Mouse (Mus musculus): Measurements from ENCODE around the gene Lrrc71. TPM values are rescaled to one million over a fixed set of nuclear protein-coding genes. Genes with fewer than 3 reads are reported as not detected.

Lrrc71 gene
- polyA plus RNA-seq, 1 experiment from 2014 or later: 0.40 TPM

DNA sequence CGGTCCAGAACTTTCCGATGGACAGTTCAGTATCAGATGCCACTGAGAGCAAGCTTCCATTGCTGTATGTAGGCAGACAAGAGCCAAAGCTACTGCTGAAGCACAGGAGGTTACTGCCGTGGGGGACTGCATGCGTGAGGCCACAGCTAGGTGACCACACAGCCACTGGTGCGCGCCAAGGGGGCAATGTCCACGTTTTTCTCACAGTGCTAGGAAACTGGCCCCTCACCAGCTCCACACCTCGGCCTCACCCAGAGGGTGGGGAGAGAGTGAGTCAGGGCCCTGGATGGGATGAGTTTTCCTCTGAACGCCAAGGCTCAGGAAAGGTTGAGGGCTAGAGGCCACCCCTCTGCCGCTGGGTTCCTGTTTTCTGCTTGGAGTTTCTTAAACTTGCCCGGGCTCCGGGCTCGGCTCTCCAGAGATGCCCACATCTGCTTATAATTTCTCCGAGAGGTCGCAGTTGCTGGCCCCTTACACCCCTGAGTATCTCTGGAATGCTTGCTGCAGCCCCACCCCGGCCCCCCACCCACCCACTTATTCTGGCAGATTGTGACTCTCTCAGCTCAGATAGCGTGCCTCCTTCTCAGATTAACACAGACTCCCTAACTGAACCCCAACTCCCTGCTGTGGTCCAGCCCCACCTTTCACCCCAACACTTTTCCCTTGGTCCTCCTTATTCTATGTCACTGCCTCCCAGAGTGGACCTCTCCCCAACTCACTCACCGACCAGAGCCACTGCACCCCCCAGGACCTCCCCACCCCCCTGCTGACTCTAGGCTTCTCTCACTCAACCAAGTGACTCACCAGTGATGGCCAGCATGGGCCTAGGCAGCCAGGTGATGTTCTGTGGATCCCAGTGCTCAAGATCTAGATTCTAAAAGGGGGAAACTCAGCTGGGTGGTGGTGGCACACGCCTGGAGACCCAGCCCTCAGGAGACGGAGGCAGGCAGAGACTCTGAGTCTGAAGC lies 13.3 kb upstream of the Lrrc71 start:
- H3K4me1 ChIP-seq (replicated peaks): peaks cover 21% of the 10 kb centered on the region
- no peak overlapping the region for H3K4me2 ChIP-seq
- 78% methylated on average over 20 of the region's 20 CpGs for WGBS
- H3K9me3 ChIP-seq: no peaks in the 10 kb centered on the region
- no peak overlapping the region for H3K27ac ChIP-seq (replicated peaks)
- H3K4me3 ChIP-seq: no peak overlapping the region
- H3K36me3 ChIP-seq: no peaks in the 10 kb centered on the region
- ATAC-seq (ENCODE audit: low read depth): no peak
- H3K27me3 ChIP-seq: peaks cover 26% of the 10 kb centered on the region
- no peak overlapping the region for H3K9ac ChIP-seq

DNA sequence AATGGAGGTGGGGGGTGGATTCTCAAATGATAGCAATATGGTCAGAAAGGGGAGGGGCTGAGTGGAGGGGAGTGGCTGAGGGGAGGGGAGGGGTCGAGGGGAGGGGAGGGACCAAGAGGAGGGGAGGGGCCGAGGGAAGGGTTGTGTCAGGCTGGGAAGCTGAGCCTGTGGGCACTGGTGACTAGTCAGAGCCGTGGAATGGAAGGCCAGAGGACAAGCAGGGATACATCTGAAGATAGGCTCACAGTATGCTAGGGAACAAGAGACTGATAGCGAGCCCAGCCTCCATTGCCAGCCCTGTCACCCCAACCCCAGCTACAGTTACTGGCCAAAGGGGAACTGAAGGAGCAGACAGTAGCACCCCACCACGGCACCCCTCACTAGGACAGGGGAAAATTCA lies 10.2 kb upstream of the Lrrc71 start:
- no peaks in the 10 kb centered on the region for H3K9me3 ChIP-seq
- H3K27ac ChIP-seq (replicated peaks): no peak overlapping the region
- H3K36me3 ChIP-seq: no peaks in the 10 kb centered on the region
- H3K4me1 ChIP-seq (replicated peaks): peaks cover 14% of the 10 kb centered on the region
- no peak overlapping the region for H3K9ac ChIP-seq
- no peak overlapping the region for H3K4me2 ChIP-seq
- peaks cover 23% of the 10 kb centered on the region for H3K27me3 ChIP-seq
- no peak for ATAC-seq (ENCODE audit: low read depth)
- H3K4me3 ChIP-seq: no peak overlapping the region
- WGBS: 33% methylated on average over 4 of the region's 5 CpGs

DNA sequence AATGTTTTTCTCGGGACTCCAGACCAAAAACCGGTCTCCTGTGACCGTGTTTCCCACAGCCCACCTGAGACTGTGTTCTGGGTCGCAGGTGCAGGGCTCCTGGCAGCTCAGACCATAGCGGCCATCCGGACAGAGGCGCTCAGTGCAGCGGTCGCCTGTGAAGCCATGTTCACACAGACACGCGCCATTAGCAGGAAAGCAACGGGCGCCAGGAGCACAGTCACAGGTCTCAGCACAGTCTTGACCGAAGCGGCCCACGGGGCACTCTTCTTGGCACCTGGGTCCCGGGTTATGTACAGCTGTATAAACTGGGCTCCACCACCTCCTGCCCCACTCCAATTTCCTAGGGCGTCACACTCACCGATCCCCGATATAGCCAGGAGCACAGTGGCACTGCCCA lies 8.1 kb upstream of the Lrrc71 start:
- Histone ChIP-seq H3K4me2 (peak overlapping the region; percentile 51), H3K9ac (peak overlapping the region; percentile 60), H3K9me3 (no peaks in the 10 kb centered on the region), H3K27ac (replicated peaks) (no peak overlapping the region), H3K36me3 (no peaks in the 10 kb centered on the region), H3K4me3 (peak overlapping the region; percentile 28), H3K4me1 (replicated peaks) (peaks cover 7% of the 10 kb centered on the region), H3K27me3 (peaks cover 23% of the 10 kb centered on the region)
- peak; percentile 32; the same call in 1 of the 2 replicates for ATAC-seq (ENCODE audit: low read depth)
- WGBS: 44% methylated on average over 20 of the region's 20 CpGs

GRCm38 (mm10) chr3:87755964-87756363 lies 7.5 kb upstream of the Lrrc71 start:
- no peaks in the 10 kb centered on the region for H3K9me3 ChIP-seq
- H3K4me2 ChIP-seq: peak overlapping the region; percentile 51
- no peak overlapping the region for H3K27ac ChIP-seq (replicated peaks)
- ATAC-seq (ENCODE audit: low read depth): peak; percentile 90
- H3K27me3 ChIP-seq: peaks cover 23% of the 10 kb centered on the region
- H3K36me3 ChIP-seq: no peaks in the 10 kb centered on the region
- H3K4me3 ChIP-seq: peak overlapping the region; percentile 28
- peaks cover 7% of the 10 kb centered on the region for H3K4me1 ChIP-seq (replicated peaks)
- 4% methylated on average over 24 of the region's 24 CpGs for WGBS
- H3K9ac ChIP-seq: peak overlapping the region; percentile 60

DNA sequence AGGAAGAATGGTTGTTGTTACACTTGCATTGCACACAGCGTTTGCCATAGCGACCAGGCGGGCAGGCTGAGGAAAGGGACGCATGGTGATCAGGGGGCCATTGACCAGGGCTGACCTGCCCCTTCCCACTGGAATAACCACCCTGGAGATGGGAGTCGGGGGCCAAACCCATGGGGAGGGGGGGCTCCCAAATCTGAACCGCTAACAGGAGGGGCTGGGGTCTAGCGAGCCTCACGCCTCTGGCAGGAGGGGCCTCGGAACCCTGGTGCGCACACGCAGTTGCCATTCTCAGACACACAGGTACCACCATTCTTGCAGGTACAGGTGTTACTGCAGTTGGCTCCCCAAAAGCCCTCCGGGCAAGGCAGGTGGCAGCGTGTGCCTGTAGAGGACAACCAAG lies 5.4 kb upstream of the Lrrc71 start:
- Histone ChIP-seq H3K4me1 (replicated peaks) (peaks cover 7% of the 10 kb centered on the region), H3K27me3 (peaks cover 23% of the 10 kb centered on the region), H3K9ac (no peak overlapping the region), H3K9me3 (no peaks in the 10 kb centered on the region), H3K27ac (replicated peaks) (no peak overlapping the region), H3K4me3 (no peak overlapping the region), H3K4me2 (no peak overlapping the region), H3K36me3 (no peaks in the 10 kb centered on the region)
- 85% methylated on average over 13 of the region's 13 CpGs for WGBS
- no peak for ATAC-seq (ENCODE audit: low read depth)

DNA sequence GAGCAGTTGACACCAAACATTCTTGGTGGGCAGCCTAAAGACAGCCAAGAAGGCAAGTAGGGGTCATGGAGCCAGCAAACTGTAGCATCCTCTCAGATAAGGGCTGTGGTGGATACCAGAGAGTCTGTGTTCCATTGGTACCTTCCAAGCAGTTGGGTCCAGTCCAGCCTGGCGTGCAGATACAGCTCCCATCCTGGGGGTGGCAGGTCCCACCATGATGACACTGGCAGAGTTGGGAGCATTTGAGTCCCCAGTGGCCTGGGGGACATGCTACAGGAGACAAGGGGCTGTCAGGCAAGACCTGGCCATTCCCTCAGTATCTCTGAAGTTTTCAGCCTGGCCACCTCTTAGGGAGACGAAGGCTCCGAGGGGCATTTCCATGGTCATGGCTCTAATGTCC lies 4.1 kb upstream of the Lrrc71 start:
- H3K4me3 ChIP-seq: no peak overlapping the region
- no peak overlapping the region for H3K4me2 ChIP-seq
- peaks cover 10% of the 10 kb centered on the region for H3K4me1 ChIP-seq (replicated peaks)
- ATAC-seq (ENCODE audit: low read depth): no peak
- H3K27me3 ChIP-seq: peaks cover 23% of the 10 kb centered on the region
- no peak overlapping the region for H3K27ac ChIP-seq (replicated peaks)
- 95% methylated on average over 3 of the region's 3 CpGs for WGBS
- no peaks in the 10 kb centered on the region for H3K36me3 ChIP-seq
- H3K9ac ChIP-seq: no peak overlapping the region
- no peaks in the 10 kb centered on the region for H3K9me3 ChIP-seq

- no peak for ATAC-seq (ENCODE audit: low read depth)
- Histone ChIP-seq H3K4me3 (no peak overlapping the region), H3K27me3 (peaks cover 9% of the 10 kb centered on the region), H3K27ac (replicated peaks) (no peak overlapping the region), H3K9me3 (no peaks in the 10 kb centered on the region), H3K4me1 (replicated peaks) (peaks cover 11% of the 10 kb centered on the region), H3K36me3 (no peaks in the 10 kb centered on the region), H3K9ac (no peak overlapping the region), H3K4me2 (no peak overlapping the region)
- WGBS: 92% methylated on average over 12 of the region's 12 CpGs
These were observed 1.6 kb upstream of the Lrrc71 start for GRCm38 (mm10) chr3:87749977-87750376.

GRCm38 (mm10) chr3:87749036-87749435 lies 611 bp upstream of the Lrrc71 start:
- Histone ChIP-seq H3K27ac (replicated peaks) (no peak overlapping the region), H3K4me3 (no peak overlapping the region), H3K9me3 (no peaks in the 10 kb centered on the region), H3K36me3 (no peaks in the 10 kb centered on the region), H3K4me2 (no peak overlapping the region), H3K4me1 (replicated peaks) (peaks cover 14% of the 10 kb centered on the region), H3K27me3 (0 out of 2 replicates have a peak, but pooled peaks cover 1% of the 10 kb centered on the region), H3K9ac (no peak overlapping the region; the same call in 1 of the 2 replicates)
- ATAC-seq (ENCODE audit: low read depth): no peak
- WGBS: 14% methylated on average over 5 of the region's 5 CpGs

DNA sequence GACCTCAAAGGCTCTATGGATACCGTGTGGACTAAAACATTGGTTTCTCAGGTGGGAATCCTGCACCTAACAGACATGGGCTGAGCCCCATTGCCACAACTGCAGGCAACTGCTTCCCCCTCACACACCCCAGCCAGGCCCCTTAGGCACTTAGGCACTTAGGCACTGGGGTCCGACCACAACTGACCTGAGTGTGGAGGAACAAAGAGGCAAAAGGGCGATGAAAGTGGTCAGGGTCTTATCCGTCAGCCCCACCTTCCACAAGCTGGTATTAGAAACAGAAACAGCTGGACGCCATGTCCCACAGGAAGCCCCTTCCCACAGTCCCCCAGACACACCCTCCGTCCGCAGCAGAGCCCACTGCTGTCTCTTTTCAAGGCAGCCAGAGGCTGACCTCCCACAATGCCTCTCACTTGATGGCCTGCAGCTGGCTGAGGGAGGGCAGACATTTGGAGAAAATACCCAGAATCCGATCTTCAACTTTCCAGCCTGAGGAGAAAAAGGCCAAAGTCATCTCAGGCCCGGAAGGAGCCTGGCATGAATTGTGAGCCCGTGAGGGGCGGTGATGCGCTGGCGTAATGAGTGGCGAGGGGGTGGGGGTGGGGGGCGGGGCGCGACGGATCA lies 3.3 kb downstream of the Lrrc71 start:
- peak overlapping the region; percentile 48 for H3K4me2 ChIP-seq
- H3K4me3 ChIP-seq: peak overlapping the region; percentile 15; the same call in 1 of the 2 replicates
- ATAC-seq (ENCODE audit: low read depth): no peak
- peaks cover 14% of the 10 kb centered on the region for H3K4me1 ChIP-seq (replicated peaks)
- no peak overlapping the region for H3K27ac ChIP-seq (replicated peaks)
- H3K9me3 ChIP-seq: no peaks in the 10 kb centered on the region
- H3K9ac ChIP-seq: peak overlapping the region; percentile 59
- peaks cover 5% of the 10 kb centered on the region; the same call in 1 of the 2 replicates for H3K36me3 ChIP-seq
- H3K27me3 ChIP-seq: no peaks in the 10 kb centered on the region
- WGBS: 32% methylated on average over 18 of the region's 18 CpGs

DNA sequence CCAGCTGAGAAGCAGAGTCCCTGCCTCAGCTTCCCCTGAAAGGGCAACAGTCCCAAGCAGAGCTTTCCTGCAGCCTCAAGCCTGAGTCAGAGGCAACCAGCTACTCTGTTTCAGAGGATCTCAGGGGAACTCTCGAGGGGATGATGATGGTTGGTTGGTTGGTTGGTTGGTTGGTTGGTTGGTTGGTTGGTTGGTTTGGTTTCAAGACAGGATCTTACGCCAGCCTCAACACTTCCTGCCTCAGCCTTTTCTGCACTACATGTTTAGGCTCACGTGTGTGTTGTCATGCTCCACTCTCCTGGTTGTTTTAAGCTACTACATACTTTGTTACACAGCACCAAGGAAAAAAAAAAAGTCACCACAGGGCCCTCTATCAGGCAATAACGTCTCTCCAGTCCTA lies 4.5 kb downstream of the Lrrc71 start:
- H3K4me3 ChIP-seq: no peak overlapping the region
- no peaks in the 10 kb centered on the region for H3K27me3 ChIP-seq
- no peak overlapping the region for H3K9ac ChIP-seq
- peaks cover 14% of the 10 kb centered on the region for H3K4me1 ChIP-seq (replicated peaks)
- ATAC-seq (ENCODE audit: low read depth): no peak
- H3K27ac ChIP-seq (replicated peaks): no peak overlapping the region
- peaks cover 11% of the 10 kb centered on the region for H3K36me3 ChIP-seq
- 91% methylated on average over 4 of the region's 4 CpGs for WGBS
- no peak overlapping the region for H3K4me2 ChIP-seq
- H3K9me3 ChIP-seq: no peaks in the 10 kb centered on the region

DNA sequence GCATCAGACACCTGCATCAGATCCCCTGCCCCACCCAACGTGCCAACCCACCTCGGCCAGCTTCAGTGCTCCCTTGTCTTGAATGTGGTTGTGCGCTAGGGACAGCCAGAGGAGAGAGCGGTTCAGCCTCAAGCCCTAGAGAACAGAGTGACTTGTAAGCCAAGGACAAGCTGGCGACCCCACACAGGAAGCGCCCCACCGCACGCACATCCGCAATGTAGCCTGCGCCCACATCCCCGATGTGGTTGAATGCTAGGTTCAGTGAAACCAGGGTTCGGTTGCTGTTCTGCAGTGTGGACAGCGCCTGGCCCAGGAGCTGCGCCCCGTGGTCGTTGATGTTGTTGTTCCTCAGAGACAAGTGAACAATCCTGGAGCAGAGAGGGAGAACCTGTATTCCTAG lies 5.7 kb downstream of the Lrrc71 start:
- peaks cover 22% of the 10 kb centered on the region for H3K36me3 ChIP-seq
- H3K4me1 ChIP-seq (replicated peaks): peaks cover 11% of the 10 kb centered on the region
- H3K4me3 ChIP-seq: no peak overlapping the region
- ATAC-seq (ENCODE audit: low read depth): no peak
- 89% methylated on average over 16 of the region's 16 CpGs for WGBS
- H3K27ac ChIP-seq (replicated peaks): no peak overlapping the region
- no peaks in the 10 kb centered on the region for H3K9me3 ChIP-seq
- H3K27me3 ChIP-seq: no peaks in the 10 kb centered on the region
- H3K9ac ChIP-seq: no peak overlapping the region
- no peak overlapping the region for H3K4me2 ChIP-seq

- 87% methylated on average over 3 of the region's 3 CpGs for WGBS
- ATAC-seq (ENCODE audit: low read depth): no peak
- H3K36me3 ChIP-seq: peaks cover 29% of the 10 kb centered on the region
These were observed 6.4 kb downstream of the Lrrc71 start for GRCm38 (mm10) chr3:87742013-87742412.

More at GRCm38 (mm10) chr3:87742013-87742412, 6.4 kb downstream of the Lrrc71 start:
- Histone ChIP-seq H3K4me3 (no peak overlapping the region), H3K4me2 (no peak overlapping the region), H3K27me3 (no peaks in the 10 kb centered on the region), H3K9me3 (no peaks in the 10 kb centered on the region), H3K4me1 (replicated peaks) (peaks cover 11% of the 10 kb centered on the region), H3K9ac (no peak overlapping the region), H3K27ac (replicated peaks) (no peak overlapping the region)

Measured in neural tube, embryonic 13.5 days (tissue).